Mouse (Mus musculus): ENCODE measurements around the gene Uhmk1. TPM values are rescaled to one million over a fixed set of nuclear protein-coding genes. Genes with fewer than 3 reads are reported as not detected.
A peak's percentile ranks its signal among the peaks of the same experiment; 100 is the strongest.
"Not testable (repeated sequence)": the region's sequence is repeated elsewhere in the genome, so short reads cannot be mapped to it uniquely, and the experiment has no call there.

Uhmk1 gene
- 8.7 TPM for polyA plus RNA-seq (2012; fragmentation: generic; extraction: Trizol)
- long read RNA-seq, experiment 1, partial matches to known transcripts: 0 of 4 reads
- long read RNA-seq, experiment 1, other reads (novel, unspliced or antisense): 4 of 4 reads
- long read RNA-seq, experiment 2, partial matches to known transcripts: 0 of 9 reads
- long read RNA-seq, experiment 2, other reads (novel, unspliced or antisense): 9 of 9 reads

GRCm38 (mm10) chr1:170214757-170215522, at the start of gene Uhmk1:
Gene Uhmk1 (minus strand): TSS chr1:170215397.
- peak within 1 kb of the TSS; percentile 75 for H3ac ChIP-seq (ENCODE audit: control insufficient read depth, insufficient read length, low read depth)
- H3K4me3 ChIP-seq (ENCODE audit: insufficient read depth, poor library complexity, severe bottlenecking): peak within 1 kb of the TSS; percentile 90
- TF ChIP-seq CEBPB (IDR thresholded peaks at IDR 0.05; ENCODE audit: low read depth): no peak
- TF ChIP-seq CTCF (IDR thresholded peaks at IDR 0.05; ENCODE audit: control insufficient read depth, insufficient read depth, insufficient read length): no peak
- TF ChIP-seq FOSL1 (IDR thresholded peaks at IDR 0.05; ENCODE audit: insufficient read depth, low read length, poor library complexity, severe bottlenecking): no peak
- no peak for TF ChIP-seq USF1 (IDR thresholded peaks at IDR 0.05; ENCODE audit: low read depth)
- no peak for TF ChIP-seq MYOG (IDR thresholded peaks at IDR 0.05; ENCODE audit: control insufficient read depth, extremely low read depth, insufficient read length)
- no peak for TF ChIP-seq MAX (IDR thresholded peaks at IDR 0.05)
- TF ChIP-seq MYOD1 (IDR thresholded peaks at IDR 0.05; ENCODE audit: control insufficient read depth, insufficient read length, low read depth): no peak
- peaks cover 39% of the 10 kb centered on the region for H3K79me2 ChIP-seq (ENCODE audit: control insufficient read depth, insufficient read depth)
- peaks cover 27% of the 10 kb centered on the region for H3K79me3 ChIP-seq (ENCODE audit: low read depth)
- H3K36me3 ChIP-seq (ENCODE audit: control insufficient read depth, insufficient read depth): peaks cover 12% of the 10 kb centered on the region
- no peaks in the 10 kb centered on the region for H3K27me3 ChIP-seq (ENCODE audit: control insufficient read depth, insufficient read depth, insufficient read length)

- H3K79me3 ChIP-seq (ENCODE audit: low read depth): peaks cover 2% of the 10 kb centered on the region
- no peak overlapping the region for H3ac ChIP-seq (ENCODE audit: control insufficient read depth, insufficient read length, low read depth)
- no peaks in the 10 kb centered on the region for H3K36me3 ChIP-seq (ENCODE audit: control insufficient read depth, insufficient read depth)
- no peak overlapping the region for H3K4me3 ChIP-seq (ENCODE audit: insufficient read depth, poor library complexity, severe bottlenecking)
- H3K79me2 ChIP-seq (ENCODE audit: control insufficient read depth, insufficient read depth): no peaks in the 10 kb centered on the region
- no peaks in the 10 kb centered on the region for H3K27me3 ChIP-seq (ENCODE audit: control insufficient read depth, insufficient read depth, insufficient read length)
- TF ChIP-seq CEBPB (IDR thresholded peaks at IDR 0.05; ENCODE audit: low read depth): no peak
- no peak for TF ChIP-seq USF1 (IDR thresholded peaks at IDR 0.05; ENCODE audit: low read depth)
- no peak for TF ChIP-seq MYOD1 (IDR thresholded peaks at IDR 0.05; ENCODE audit: control insufficient read depth, insufficient read length, low read depth)
- TF ChIP-seq FOSL1 (IDR thresholded peaks at IDR 0.05; ENCODE audit: insufficient read depth, low read length, poor library complexity, severe bottlenecking): no peak
- no peak for TF ChIP-seq MYOG (IDR thresholded peaks at IDR 0.05; ENCODE audit: control insufficient read depth, extremely low read depth, insufficient read length)
Measured at GRCm38 (mm10) chr1:170255560-170255910, 40.3 kb upstream of the Uhmk1 start.

- Histone ChIP-seq H3K79me3 (ENCODE audit: low read depth) (peaks cover 2% of the 10 kb centered on the region), H3K79me2 (ENCODE audit: control insufficient read depth, insufficient read depth) (no peaks in the 10 kb centered on the region), H3K4me3 (ENCODE audit: insufficient read depth, poor library complexity, severe bottlenecking) (no peak overlapping the region), H3K36me3 (ENCODE audit: control insufficient read depth, insufficient read depth) (no peaks in the 10 kb centered on the region), H3K27me3 (ENCODE audit: control insufficient read depth, insufficient read depth, insufficient read length) (no peaks in the 10 kb centered on the region), H3ac (ENCODE audit: control insufficient read depth, insufficient read length, low read depth) (peak overlapping the region; percentile 66)
- no peak for TF ChIP-seq CEBPB (IDR thresholded peaks at IDR 0.05; ENCODE audit: low read depth)
- TF ChIP-seq MYOG (IDR thresholded peaks at IDR 0.05; ENCODE audit: control insufficient read depth, extremely low read depth, insufficient read length): no peak
- TF ChIP-seq MAX (IDR thresholded peaks at IDR 0.05): no peak
- no peak for TF ChIP-seq CTCF (IDR thresholded peaks at IDR 0.05; ENCODE audit: control insufficient read depth, insufficient read depth, insufficient read length)
- no peak for TF ChIP-seq FOSL1 (IDR thresholded peaks at IDR 0.05; ENCODE audit: insufficient read depth, low read length, poor library complexity, severe bottlenecking)
- no peak for TF ChIP-seq MYOD1 (IDR thresholded peaks at IDR 0.05; ENCODE audit: control insufficient read depth, insufficient read length, low read depth)
- no peak for TF ChIP-seq USF1 (IDR thresholded peaks at IDR 0.05; ENCODE audit: low read depth)
Measured at GRCm38 (mm10) chr1:170254893-170255559, 39.8 kb upstream of the Uhmk1 start.

GRCm38 (mm10) chr1:170245016-170245415, 29.8 kb upstream of the Uhmk1 start:
- TF ChIP-seq FOSL1 (IDR thresholded peaks at IDR 0.05; ENCODE audit: insufficient read depth, low read length, poor library complexity, severe bottlenecking): no peak
- no peak for TF ChIP-seq MAX (IDR thresholded peaks at IDR 0.05)
- no peak for TF ChIP-seq MYOD1 (IDR thresholded peaks at IDR 0.05; ENCODE audit: control insufficient read depth, insufficient read length, low read depth)
- TF ChIP-seq MYOG (IDR thresholded peaks at IDR 0.05; ENCODE audit: control insufficient read depth, extremely low read depth, insufficient read length): no peak
- TF ChIP-seq CTCF (IDR thresholded peaks at IDR 0.05; ENCODE audit: control insufficient read depth, insufficient read depth, insufficient read length): no peak
- TF ChIP-seq USF1 (IDR thresholded peaks at IDR 0.05; ENCODE audit: low read depth): no peak
- Histone ChIP-seq H3K79me2 (ENCODE audit: control insufficient read depth, insufficient read depth) (no peaks in the 10 kb centered on the region), H3K27me3 (ENCODE audit: control insufficient read depth, insufficient read depth, insufficient read length) (peaks cover 19% of the 10 kb centered on the region), H3ac (ENCODE audit: control insufficient read depth, insufficient read length, low read depth) (no peak overlapping the region), H3K36me3 (ENCODE audit: control insufficient read depth, insufficient read depth) (no peaks in the 10 kb centered on the region), H3K4me3 (ENCODE audit: insufficient read depth, poor library complexity, severe bottlenecking) (no peak overlapping the region), H3K79me3 (ENCODE audit: low read depth) (no peaks in the 10 kb centered on the region)

GRCm38 (mm10) chr1:170232688-170233087, 17.5 kb upstream of the Uhmk1 start, which contains the start of gene Sh2d1b2:
Gene Sh2d1b2 (plus strand): TSS chr1:170232749.
- H3K79me3 ChIP-seq (ENCODE audit: low read depth); H3K27me3 ChIP-seq (ENCODE audit: control insufficient read depth, insufficient read depth, insufficient read length); H3ac ChIP-seq (ENCODE audit: control insufficient read depth, insufficient read length, low read depth); H3K36me3 ChIP-seq (ENCODE audit: control insufficient read depth, insufficient read depth); H3K79me2 ChIP-seq (ENCODE audit: control insufficient read depth, insufficient read depth); H3K4me3 ChIP-seq (ENCODE audit: insufficient read depth, poor library complexity, severe bottlenecking): not testable (repeated sequence)

Data from C2C12 (cell line).